Mouse (Mus musculus) embryo, embryonic 10 days (tissue): ENCODE results near the gene Lenep.
A peak's percentile ranks its signal among the peaks of the same experiment; 100 is the strongest.

Experiments
- DNase-seq: peaks from one replicate; pipeline ENCODE4 v3.0.0-alpha.2; 2015; ENCODE audit warnings: low spot score

Lenep gene

DNA sequence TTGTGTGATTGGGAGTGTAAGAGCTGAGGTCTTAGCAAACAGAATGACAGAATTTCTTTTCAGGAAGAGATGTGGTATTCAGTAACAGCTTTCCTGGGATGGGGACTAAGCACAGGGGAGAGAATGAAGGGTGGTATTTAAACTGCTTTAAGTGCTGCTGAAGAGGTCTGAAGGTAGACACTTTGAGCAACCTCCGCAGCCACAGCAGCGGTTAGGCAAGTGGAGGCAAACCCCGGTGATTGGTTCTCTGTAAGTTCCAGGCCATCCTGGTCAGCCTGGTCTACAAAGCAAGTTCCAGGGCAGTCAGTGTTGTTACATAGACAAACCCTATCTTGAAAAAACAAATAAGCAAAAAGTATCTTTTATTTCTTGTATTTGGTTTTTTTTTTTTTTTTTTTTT is 17.4 kb upstream of the Lenep start:
- DNase-seq, result no peak

DNA sequence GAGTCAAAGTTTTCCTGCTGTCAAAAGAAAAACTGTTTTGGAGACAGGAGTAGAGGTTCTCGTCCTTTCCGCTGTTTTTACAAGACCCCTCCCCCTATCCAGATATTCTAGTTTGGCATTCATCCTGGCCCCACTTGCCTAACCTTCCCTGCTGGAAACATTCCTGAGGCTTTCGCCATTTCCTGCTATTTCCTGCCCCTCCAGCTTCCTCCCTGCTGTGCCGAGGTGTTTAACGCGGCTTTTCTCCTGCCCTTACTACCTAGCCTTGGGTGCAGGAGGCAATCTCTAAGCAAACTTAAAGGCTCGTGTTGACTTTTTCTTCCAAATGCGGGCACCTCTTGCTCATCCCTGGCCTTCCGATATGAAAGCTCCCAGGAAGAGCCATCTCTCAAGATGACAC is 17.0 kb upstream of the Lenep start:
- peak; percentile 66 for DNase-seq

GRCm38 (mm10) chr3:89418861-89419250 is 16.3 kb upstream of the Lenep start:
- peak; percentile 81 for DNase-seq

GRCm38 (mm10) chr3:89418170-89418860 is 15.7 kb upstream of the Lenep start, which contains the start of the genes Cks1b and Shc1:
Cks1b (minus strand) TSS chr3:89418383.
Shc1 (plus strand) TSS chr3:89418443.
- peak; percentile 98 for DNase-seq

- peak; percentile 88 for DNase-seq
Observed at GRCm38 (mm10) chr3:89417840-89418169, 15.2 kb upstream of the Lenep start.

DNA sequence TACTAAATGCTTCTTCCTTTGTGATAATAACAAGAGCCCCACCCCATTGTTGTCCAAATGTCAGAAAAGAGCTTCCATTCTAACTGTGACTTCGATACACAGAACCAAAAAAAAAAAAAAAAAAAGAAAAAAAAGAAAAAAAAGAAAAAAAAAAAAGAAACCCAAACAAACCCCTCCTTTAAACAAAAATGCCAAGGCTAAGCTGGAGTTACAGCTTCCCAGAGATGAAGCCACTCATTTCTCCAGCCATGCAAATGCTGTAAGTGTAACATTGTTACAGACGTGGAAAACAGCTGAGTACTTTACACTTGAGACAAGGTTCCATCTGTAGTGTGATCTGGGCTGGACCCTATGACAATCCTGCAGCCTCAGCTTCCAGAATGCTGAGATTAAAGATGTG is 14.5 kb upstream of the Lenep start:
- DNase-seq, result no peak

DNA sequence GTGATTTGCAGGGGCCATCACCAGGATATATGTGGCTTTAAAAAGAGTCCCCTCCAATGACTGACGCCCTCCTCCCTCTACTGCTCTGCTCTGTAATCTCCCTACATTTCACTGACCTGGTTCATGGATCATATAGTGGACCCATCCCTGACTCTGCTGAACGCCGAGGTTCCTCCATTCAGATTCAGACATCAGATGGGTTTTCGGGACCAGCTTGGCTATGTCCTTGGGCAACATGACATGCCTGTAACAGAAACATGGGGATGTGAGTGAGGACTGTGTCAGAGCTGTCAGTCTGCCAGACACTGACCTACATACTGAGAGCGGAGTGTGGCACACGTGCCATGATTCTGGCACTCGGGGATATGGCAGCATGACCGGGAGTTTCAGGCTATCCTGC is 13.6 kb upstream of the Lenep start:
- no peak for DNase-seq

DNA sequence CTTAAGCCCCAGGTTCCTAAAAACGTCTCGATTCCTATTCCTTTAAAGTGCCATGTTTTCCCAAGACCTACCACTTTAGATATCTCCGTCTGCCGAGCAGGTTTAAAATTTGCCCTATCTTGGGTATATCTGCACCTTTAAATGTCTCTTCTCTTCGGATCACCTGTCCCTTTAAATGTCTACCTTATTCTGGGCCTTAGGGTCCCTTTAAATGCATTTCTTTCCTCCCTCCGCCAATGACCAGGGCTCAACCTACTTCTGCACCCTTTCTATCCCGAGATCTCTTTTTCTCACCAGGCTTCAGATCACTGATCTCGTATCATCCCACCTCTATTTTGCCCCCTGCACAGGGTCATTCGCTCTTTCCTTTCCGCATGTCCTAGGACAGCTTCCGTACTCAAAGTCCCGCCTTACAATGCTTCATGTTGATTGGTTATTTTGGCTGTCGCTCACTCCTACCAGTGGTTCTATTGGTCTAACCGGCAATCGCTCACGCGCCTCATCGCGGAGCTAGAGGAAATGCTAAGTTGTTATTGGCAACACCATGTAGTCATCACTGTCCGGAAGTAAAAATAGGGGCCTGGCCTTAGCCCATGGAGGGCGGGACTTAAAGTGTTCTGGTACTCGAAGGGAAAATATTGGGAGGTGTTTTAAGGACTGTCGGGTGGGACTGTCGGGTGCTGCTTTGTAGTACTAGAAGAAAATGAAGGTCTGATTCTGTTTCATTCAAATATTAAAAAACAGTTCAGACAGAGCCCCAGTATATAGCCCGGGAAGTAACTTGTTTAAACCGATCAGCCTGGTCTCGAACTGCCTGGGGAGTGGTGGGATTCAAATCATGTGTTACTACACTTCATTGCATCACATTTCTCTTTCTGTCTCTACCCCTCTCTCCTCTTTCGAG is 9.1 kb upstream of the Lenep start, which contains the start of gene Flad1:
Flad1 (minus strand) TSS at position 381 of the 904 bp plus-strand sequence.
- peak; percentile 100 for DNase-seq

- no peak for DNase-seq
Observed at GRCm38 (mm10) chr3:89410864-89411263, 8.3 kb upstream of the Lenep start.

DNA sequence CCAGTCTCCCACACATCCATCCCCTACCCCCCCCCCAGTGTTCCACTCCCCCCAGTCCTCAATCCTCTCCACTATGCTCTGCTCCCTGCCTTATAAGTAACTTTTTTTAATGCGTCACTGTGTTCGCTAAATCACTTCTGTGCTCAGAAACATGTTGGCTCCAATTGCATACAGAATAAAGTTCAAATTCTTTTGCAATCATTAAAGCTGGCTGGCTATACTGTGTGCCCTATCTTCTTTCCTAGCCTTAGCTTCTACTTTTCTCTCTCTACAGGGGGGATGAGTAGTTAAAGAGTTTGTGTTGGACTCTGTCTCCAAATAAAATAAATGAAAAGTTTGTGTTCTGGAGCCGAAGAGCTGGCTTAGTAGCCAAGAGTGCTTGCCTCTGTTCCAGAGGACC is 7.1 kb upstream of the Lenep start:
- no peak for DNase-seq

- DNase-seq, result no peak
Observed at GRCm38 (mm10) chr3:89408448-89408847, 5.9 kb upstream of the Lenep start.

DNA sequence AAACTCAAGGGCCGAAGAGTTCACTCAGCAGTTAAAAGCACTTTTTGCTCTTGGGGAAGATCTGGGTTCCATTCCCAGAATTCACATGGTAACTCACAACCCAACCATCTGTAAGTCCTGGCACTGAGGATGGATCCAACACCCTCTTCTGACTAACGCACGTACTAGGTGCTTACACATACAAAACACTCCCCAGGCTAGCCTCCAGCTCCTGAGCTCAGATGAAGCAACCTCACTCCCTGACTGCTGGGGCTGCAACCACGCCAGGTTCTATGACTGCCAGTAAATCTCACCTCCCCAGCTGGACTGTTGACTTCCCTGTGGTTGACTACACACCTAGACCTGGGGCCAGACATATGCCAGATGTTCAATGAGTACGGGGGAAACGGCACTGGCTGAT is 4.3 kb upstream of the Lenep start:
- DNase-seq, result no peak

- no peak for DNase-seq
Observed at GRCm38 (mm10) chr3:89401329-89401728, 1.3 kb downstream of the Lenep start.

DNA sequence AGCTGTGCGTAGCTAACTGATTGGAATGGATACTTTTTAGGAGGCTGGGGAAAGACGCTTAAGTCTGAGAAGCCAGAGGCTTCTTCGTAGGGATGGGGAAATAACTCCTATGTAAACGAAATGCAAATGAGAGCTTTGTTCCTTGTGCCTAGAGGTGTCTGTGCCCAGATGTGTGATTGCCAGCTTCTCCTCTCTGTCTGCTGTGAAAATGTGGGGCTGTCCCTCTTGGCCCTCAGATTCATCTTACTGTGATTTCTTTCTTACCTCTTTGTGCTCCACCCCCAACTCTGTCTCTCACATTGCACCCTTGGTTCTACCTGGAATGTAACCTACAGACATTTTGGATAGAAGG is 6.0 kb downstream of the Lenep start:
- no peak for DNase-seq

GRCm38 (mm10) chr3:89395806-89396653 is 6.6 kb downstream of the Lenep start:
- DNase-seq, result peak; percentile 92

DNA sequence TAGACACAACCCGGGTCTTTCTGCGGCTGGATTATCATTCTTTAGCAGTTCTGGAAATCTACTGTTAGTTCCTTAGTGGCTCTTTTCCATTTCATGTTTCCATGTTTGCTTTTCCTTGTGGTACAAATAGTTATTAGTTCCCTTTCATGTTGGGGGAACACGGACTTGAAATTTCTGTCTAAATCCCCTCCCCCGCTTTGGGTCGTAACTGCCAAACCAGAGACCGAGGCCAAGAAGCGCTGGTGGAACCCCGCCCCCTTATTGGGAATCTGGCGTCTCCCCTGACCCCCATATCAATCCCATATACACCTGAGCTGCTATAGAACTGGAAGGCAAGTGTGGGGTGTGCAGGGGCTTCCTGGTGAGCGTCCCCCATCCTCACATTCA is 7.2 kb downstream of the Lenep start:
- DNase-seq, result no peak

DNA sequence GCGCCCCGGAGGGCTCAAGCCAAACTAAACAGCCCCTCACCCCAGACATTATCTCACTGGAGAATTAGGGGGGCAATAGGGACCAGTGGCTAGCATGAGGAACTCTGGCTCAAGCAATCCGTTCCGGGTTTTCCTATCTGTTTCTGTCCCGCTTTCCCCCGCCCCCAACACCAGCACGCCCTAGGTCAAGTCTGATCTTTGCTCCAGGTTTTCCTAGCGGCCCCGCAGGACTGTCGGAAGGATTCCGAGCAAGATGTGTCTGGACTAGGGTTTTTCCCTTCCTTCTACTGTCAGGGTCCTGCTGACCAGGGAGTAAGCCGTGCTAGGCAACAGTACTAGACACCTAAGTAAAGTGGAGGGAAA is 7.7 kb downstream of the Lenep start:
- DNase-seq, result peak; percentile 89

DNA sequence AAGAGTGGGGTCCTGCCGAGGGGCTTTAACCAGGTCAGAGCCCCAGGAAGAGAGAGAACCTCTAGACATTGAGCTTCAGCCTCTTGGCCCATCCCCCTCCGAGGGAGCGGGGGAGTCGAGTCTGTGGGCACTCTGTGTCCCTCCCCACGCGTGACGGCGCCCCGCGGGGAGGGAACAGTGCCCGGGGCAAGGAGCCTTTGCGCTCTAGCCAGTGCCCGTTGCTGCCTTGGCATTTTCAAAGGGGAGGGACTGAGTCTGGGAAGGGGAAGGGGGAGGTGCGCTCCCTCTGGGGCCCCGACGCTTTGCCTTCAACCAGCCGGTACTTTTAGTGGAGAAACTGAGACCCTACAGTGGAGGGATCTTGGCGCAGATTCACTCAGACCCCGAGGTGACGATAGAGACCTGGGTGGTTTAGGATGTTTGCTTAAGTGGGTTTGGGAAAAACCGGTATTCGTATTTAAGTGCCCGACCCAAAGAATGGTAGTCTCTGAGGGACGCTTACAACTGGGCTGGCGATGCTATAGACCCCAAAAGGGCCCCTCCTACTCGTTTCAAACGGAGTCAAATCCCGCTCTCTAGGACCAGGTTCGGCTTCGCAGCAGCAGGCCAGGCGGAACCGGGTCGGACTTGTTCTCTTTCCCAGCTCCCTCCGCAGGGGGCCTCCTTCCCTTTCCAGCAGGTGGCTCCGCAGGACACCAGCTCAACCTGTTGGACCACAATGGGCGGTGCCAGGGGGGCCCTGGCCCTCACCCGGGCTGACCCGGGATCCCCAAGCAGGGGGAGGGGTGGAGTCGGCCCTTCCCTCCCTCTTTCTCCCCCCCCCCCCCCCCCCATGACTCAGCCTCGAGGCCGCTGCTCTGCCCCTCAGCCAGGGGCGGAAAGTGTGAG is 8.3 kb downstream of the Lenep start, which contains the start of gene Zbtb7b:
Zbtb7b (minus strand) TSS at position 771 of the 888 bp plus-strand sequence.
- peak; percentile 68 for DNase-seq

GRCm38 (mm10) chr3:89393605-89394004 is 9.0 kb downstream of the Lenep start:
- peak; percentile 98 for DNase-seq

DNA sequence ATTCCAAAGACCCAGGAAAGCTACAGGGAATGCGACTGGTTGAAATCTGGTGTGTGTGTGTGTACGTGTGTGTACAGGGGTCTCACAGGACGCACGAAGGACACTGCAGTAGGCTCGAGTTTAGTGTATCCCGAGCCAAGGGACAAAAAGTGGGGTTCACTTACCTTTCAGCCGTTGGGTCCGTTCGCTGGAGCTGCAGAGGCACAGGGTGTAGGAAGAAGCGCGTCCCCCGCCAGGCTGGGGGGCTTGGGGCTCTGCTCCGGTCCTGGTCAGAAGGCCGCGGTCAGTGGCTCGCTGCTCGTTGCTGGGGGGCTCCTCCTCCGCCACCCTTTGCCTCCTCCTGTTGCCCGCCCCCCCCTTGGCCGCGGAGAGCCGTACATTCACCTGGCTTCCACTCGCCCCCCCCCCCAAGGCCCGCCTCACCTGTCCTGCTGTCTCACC is 9.7 kb downstream of the Lenep start:
- peak; percentile 37 for DNase-seq
